Mouse (Mus musculus): ENCODE data around the gene Apoa5.
"Not testable (repeated sequence)": the region's sequence is repeated elsewhere in the genome, so short reads cannot be mapped to it uniquely, and the experiment has no call there.

The Apoa5 gene

GRCm38 (mm10) chr9:46269125-46269524 is 692 bp downstream of the Apoa5 start:
- no peak for DNase-seq (ENCODE audit: low spot score)

- no peak for DNase-seq (ENCODE audit: low spot score)
Measured at GRCm38 (mm10) chr9:46270782-46271181, 2.3 kb downstream of the Apoa5 start.

- DNase-seq (ENCODE audit: low spot score), result no peak
Measured at GRCm38 (mm10) chr9:46272070-46272469, 3.6 kb downstream of the Apoa5 start.

GRCm38 (mm10) chr9:46272677-46273454 is 4.4 kb downstream of the Apoa5 start, which contains the start of gene Zpr1:
Gene Zpr1, plus strand, starts transcription at chr9:46273064.
- DNase-seq (ENCODE audit: low spot score), result peak; percentile 82

- no peak for DNase-seq (ENCODE audit: low spot score)
Measured at GRCm38 (mm10) chr9:46274494-46274893, 6.1 kb downstream of the Apoa5 start.

- DNase-seq (ENCODE audit: low spot score), result peak; percentile 84
Measured at GRCm38 (mm10) chr9:46282631-46283436, 14.4 kb downstream of the Apoa5 start, which contains the start of gene Bud13. Gene Bud13, plus strand, starts transcription at chr9:46283008.

- no peak for DNase-seq (ENCODE audit: low spot score)
Measured at GRCm38 (mm10) chr9:46298381-46298780, 29.9 kb downstream of the Apoa5 start.

GRCm38 (mm10) chr9:46302142-46302541 is 33.7 kb downstream of the Apoa5 start:
- DNase-seq (ENCODE audit: low spot score), result no peak

DNA sequence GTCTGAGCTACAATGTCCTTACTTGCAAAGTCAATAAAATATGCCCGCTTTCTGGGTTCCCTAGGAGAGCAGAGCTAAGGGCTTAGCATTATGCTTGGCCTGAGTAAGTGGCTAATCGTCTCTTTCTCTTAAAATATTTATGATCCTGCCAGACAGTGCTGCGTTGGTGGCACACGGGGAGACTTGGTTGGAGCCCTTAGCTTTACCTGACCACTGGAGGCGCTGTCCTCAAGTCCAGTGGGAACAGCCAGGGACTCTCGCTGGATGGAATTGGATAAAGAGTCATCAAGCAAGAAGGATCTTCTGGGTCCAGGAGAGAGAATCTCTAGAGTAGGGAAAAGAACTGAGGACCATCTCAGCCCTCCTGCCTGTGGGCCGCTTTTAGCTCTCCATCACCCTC is 40.7 kb downstream of the Apoa5 start:
- DNase-seq (ENCODE audit: low spot score), result no peak

GRCm38 (mm10) chr9:46314507-46314906 is 46.1 kb downstream of the Apoa5 start:
- peak; percentile 35 for DNase-seq (ENCODE audit: low spot score)

DNA sequence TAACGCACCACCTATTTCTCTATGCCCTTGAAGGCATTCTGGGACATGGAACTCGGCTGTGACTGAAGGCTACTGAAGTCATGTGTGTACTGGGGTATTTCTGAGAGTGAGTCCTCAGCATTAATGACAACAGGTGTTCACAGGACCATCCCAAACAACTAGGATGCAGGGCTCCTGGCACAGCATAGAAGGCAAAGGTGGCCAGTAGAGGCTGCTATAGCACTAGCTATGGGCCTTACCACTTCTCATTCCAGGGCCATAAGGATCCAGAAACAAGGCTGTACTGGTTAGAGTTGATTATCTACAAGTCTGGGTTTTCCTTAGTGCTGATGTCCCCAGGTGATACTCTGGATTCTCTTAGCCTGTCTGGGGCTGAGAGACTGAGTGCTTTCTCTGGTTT is 46.5 kb downstream of the Apoa5 start:
- DNase-seq (ENCODE audit: low spot score), result no peak

- DNase-seq (ENCODE audit: low spot score), result no peak
Measured at GRCm38 (mm10) chr9:46315807-46316365, 47.5 kb downstream of the Apoa5 start.

DNA sequence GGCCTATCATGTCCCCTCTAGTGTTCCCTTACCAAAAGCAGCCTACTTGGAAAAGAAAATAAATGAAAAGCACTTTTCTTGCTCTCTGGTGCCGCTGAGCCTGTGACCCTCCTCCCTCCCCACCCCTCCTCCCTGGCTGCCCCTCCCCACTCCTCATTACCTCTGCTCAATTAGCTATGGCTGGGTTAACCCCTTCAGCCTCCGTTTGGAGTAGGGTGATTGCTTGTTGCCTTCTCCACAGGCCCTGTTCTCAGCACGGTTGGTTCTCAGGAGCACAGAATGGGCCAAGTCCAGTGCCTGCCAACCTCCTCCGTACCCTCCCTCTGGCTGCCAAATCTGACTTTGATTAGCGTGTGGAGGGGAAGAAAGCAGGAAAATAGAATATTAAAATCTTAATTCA is 48.0 kb downstream of the Apoa5 start:
- DNase-seq (ENCODE audit: low spot score), result no peak

DNA sequence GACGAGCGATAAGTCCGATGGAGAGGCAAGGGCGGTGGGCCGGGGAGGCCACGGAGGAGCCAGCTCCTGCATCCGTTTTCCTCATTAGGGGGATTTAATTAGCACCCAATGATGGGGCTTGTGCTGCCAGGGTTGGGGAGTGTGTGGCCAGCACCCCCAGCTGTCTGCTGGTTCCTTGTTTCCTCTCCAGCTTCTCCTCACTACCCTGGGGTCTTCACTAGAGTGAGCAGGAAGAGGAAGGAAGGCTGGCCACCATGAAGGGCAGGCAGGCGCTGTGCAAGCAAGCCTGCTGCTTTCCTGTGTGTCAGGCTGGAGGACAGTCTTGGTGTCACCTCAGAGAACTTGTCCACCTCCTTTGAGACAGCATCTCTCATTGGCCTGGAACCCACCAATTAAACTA is 48.5 kb downstream of the Apoa5 start:
- no peak for DNase-seq (ENCODE audit: low spot score)

DNA sequence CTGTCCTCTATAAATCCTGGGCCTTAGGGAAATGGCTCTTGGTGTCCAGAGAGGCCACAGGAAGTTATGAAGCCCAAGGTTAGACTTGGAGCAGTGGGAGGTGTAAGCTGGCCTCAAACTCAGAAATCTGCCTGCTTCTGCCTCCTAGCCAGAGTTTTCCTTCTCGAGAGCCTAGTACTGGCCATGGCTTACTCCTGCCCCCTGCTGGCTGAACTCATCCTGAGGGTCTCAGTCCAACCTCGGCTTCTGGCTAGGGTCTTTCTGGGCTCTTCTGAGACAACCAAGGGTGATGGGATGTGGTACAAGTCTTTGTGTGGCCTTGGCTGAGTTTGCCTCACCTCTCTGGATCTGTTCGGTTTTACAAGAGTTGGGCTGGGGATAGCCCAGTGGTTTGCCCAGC is 49.5 kb downstream of the Apoa5 start:
- no peak for DNase-seq (ENCODE audit: low spot score)

- not testable (repeated sequence) for DNase-seq (ENCODE audit: low spot score)
Measured at GRCm38 (mm10) chr9:46319886-46320285, 51.5 kb downstream of the Apoa5 start, which contains the start of gene 4931429L15Rik. Gene 4931429L15Rik, minus strand, starts transcription at chr9:46319986.

- no peak for DNase-seq (ENCODE audit: low spot score)
Measured at GRCm38 (mm10) chr9:46320461-46320860, 52.0 kb downstream of the Apoa5 start.
